Mouse (Mus musculus): ENCODE results near the gene Ppp1r9a. TPM values are rescaled to one million over a fixed set of nuclear protein-coding genes. Genes with fewer than 3 reads are reported as not detected.

Gene Ppp1r9a
- total RNA-seq, 2 experiments from 2014 or later = 111 to 117 TPM

DNA sequence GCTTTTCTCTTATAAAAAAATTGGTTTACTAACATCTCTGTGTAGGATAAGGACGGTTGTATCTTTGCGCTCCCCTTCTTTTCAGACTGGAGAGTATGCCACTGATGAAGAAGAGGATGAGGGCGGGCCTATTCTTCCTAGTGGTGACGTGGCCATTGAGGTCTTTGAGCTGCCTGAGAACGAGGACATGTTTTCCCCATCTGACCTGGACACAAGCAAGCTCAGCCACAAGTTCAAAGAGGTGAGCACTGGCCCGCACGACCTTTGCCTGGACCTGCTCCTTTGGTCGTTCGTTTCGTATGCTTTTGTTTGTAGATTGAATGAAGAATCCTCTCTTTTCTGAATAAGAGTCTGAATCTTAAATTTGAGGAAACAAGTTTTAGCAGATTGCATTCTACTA, 197.6 kb downstream of the Ppp1r9a start:
- no peak for DNase-seq (ENCODE audit: low spot score in 2 of 2)

GRCm38 (mm10) chr6:5102741-5103140, 200.0 kb downstream of the Ppp1r9a start:
- peak in 1 of 2 experiments; percentile 26 for DNase-seq (ENCODE audit: low spot score in 2 of 2)

- DNase-seq (ENCODE audit: low spot score in 2 of 2) = no peak
Measured at GRCm38 (mm10) chr6:5103769-5104168, 201.1 kb downstream of the Ppp1r9a start.

DNA sequence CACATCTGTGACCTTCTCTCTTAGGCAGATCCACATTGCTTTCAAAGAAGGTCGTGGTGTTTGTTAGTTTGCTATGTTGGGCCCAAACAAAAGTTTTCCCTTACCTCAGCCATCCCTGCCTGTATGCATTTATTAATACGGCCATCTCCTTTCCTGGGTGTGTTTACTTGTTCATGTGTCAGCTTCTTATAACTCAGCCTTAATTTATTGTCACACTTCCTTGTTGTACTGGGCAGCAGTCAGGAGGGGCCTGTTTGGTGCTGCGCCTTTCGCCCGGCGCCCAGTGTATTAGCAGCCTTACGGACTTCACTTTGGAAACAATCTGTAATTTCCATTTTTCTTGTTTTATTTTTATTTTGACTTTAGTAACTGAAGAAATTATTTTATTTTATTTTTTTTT, 201.5 kb downstream of the Ppp1r9a start:
- no peak for DNase-seq (ENCODE audit: low spot score in 2 of 2)

- DNase-seq (ENCODE audit: low spot score in 2 of 2) = no peak
Measured at GRCm38 (mm10) chr6:5108494-5108893, 205.8 kb downstream of the Ppp1r9a start.

GRCm38 (mm10) chr6:5109925-5110714, 207.4 kb downstream of the Ppp1r9a start:
- peak; percentile 91 to 93 for DNase-seq (ENCODE audit: low spot score in 2 of 2)

DNA sequence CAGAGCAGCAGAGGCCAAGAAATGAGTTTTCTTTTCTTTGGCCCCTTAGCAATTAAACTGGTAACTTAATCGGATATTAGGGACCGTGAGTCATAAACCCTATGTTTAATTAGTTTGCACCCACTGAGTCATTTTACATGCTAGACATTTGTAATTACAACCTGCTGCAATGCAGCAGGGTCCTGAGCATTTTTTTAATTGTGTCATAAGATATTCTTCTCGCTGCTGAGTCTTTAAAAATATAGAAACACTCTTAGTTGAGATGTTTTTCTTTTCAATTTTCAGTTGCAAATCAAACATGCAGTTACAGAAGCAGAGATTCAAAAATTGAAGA, 208.0 kb downstream of the Ppp1r9a start:
- no peak for DNase-seq (ENCODE audit: low spot score in 2 of 2)

DNA sequence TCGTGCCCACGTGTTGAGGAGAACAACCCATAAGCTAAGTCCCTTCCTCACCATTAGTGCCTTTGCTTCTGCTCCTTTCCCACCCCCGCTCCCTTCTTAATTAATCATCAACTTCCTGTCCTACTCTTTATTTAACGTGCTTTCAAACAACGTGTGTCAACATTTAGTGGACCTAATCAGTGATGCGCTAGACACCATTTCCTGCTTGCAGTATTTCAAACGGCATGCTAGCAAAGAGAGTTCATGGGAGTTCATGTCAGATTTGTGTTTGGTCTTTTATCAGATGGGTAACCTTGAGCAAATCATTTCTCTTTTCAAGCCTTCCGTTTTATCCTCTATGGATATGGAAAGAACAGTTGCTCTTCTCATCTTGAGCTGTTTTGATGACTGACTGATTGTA, 210.4 kb downstream of the Ppp1r9a start:
- DNase-seq (ENCODE audit: low spot score in 2 of 2) = no peak

DNA sequence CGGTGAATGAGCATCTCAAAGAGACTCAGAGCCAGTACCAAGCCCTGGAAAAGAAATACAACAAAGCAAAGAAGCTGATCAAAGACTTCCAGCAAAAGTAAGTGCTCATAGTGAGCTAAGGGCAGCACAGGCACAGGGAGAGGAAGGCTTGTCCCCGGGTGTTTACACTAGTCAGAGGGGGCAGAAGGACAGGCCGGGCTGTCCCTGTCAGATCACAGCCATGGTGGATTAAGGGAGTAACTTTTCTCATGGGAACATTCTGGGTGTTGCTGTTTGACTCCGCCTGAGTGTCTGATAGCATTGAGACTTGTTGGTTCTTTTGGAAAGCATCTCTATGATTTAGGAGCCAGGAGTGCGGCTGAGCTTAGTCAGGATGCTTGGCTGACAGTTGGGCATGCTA, 211.0 kb downstream of the Ppp1r9a start:
- no peak for DNase-seq (ENCODE audit: low spot score in 2 of 2)

GRCm38 (mm10) chr6:5114857-5115256, 212.1 kb downstream of the Ppp1r9a start:
- DNase-seq (ENCODE audit: low spot score in 2 of 2) = no peak

- DNase-seq (ENCODE audit: low spot score in 2 of 2) = no peak
Measured at GRCm38 (mm10) chr6:5119181-5119910, 216.6 kb downstream of the Ppp1r9a start.

- no peak for DNase-seq (ENCODE audit: low spot score in 2 of 2)
Measured at GRCm38 (mm10) chr6:5120229-5120628, 217.5 kb downstream of the Ppp1r9a start.

DNA sequence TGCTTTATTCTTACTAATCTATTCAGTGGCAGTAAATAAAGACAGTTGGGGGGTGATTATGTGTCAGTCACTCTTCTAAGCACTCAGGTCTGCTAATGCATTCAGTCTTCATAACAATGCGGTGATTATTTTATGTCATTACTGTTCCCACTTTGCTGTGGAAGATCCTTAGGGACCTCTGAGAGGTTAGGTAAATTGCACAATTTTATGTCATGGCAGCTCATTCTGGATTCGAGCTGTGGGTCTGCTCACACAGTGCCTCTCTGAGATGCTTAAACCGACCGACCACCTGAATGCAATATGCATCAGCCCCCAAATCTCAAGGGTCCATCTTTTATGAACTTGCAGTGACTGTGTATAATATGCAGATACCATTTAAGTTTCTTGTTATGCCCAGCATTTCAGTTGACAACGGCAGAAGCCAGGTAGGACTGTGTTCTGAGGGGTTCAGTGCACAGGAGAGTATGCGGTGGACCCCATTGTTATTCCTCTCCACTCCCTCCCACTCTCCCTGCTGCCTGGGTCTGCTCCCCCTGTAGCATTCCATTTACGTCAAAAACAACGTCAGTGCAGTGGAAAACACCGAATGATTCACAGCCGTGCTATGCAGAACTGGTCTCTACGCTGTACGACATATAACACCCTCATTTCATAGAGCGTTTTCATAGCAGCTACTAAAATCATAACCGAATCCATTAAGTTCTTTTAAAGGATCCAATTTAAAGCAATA, 226.8 kb downstream of the Ppp1r9a start:
- no peak for DNase-seq (ENCODE audit: low spot score in 2 of 2)

- DNase-seq (ENCODE audit: low spot score in 2 of 2) = no peak
Measured at GRCm38 (mm10) chr6:5134986-5135385, 232.3 kb downstream of the Ppp1r9a start.

DNA sequence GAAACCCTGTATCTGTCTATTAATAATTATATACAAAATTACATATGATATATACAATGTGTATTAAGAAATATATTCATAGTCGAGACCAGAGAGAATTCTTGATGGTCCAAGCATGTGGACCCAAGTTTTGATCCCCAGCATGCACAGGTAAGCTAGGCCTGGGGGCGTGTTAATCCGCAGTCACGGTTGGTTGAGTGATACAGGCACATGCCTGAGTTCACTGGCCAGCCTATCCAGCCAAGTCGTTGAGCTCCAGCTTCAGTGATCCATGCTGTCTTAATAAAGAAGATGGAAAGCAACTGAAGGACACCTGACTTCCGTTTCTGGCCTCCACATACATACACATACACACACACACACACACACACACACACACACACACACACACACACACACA, 233.3 kb downstream of the Ppp1r9a start:
- no peak for DNase-seq (ENCODE audit: low spot score in 2 of 2)

GRCm38 (mm10) chr6:5138875-5139631, 236.3 kb downstream of the Ppp1r9a start:
- no peak for DNase-seq (ENCODE audit: low spot score in 2 of 2)

DNA sequence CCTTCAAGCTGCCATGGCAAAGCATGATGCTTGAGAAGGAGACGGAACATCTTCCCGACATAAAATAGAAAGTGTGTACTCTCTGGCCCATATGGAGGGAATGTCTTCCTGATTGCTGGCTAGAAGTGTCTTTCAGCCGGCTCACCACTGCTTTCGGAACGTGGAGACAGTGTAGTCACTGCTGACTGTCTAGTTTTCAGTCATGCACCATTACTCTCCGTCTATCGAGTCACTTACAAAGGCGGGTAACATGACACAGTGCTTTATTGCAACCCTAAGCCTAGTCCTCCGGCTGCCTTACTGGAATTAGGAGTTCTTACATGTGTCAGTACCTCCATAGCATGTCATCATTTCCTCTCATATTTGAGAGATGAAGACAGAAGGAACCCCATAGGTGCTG, 236.9 kb downstream of the Ppp1r9a start:
- DNase-seq (ENCODE audit: low spot score in 2 of 2) = no peak

DNA sequence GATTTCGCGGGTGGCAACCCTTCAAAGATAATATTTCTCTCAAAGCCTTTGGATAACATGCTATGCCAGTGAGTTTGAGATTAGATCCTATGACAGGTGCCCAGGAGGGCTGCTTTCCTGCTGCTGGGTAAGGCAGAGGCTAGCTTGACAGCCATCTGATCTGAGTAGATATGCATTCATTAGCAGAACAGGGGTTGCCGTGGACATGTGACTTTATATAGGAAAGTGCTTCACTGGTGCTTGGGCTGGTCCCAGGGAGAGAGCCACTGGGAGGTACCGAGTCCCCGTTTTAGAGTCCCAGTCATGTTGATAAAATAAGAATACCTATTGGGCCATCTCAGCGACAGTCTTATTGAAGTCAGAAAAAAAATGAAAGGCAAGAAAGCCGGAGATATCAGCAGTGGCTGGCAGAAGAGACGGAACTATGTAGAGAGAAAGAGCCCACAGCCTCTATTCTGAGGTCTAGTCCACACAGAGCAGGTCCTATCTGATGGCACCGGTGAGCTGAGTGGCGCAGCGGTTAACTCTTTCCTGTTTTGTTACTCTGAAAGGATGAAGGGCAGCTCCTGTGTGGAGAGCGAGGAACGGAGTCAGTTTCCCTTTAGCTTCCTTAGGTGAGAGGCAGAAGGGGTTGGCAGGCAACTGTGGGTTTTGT, 244.9 kb downstream of the Ppp1r9a start:
- DNase-seq (ENCODE audit: low spot score in 2 of 2) = no peak

DNA sequence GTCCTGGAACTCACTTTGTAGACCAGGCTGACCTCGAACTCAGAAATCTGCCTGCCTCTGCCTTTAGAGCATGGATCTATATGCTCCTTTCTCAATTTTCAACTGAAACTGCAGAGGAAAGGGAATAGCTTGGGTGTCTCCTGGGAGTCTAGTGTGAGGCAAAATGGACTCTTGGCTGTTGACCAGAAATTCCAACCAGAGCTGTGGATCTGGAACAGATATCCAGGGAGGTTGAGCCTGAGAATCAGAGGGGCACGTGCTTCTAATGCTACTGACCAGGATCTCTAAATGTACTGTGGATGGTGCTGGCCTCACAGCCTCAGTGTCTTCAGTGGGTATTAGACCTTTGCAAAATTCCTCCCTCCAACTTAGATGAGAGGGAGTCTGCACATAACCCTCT, 247.2 kb downstream of the Ppp1r9a start:
- no peak for DNase-seq (ENCODE audit: low spot score in 2 of 2)

GRCm38 (mm10) chr6:5151171-5151570, 248.5 kb downstream of the Ppp1r9a start:
- no peak for DNase-seq (ENCODE audit: low spot score in 2 of 2)

DNA sequence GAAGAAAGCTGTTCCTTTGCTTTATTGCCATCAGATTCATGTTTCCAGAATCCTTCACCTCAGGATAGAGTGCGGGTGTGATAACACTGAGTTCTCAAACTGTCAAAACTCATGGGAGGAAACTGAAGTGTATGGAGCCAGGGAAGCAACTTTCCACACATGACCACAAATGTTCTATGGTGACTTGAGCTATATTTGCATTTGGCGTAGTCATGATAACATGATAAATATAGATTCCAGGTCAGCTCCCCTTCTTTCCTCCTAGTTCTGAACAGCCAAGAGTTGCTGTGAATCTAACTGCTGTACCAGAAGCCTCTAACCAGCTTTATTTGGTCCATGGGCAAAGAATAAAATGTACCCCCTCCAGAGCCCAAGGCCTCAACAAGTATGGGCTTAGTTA, 249.5 kb downstream of the Ppp1r9a start:
- no peak for DNase-seq (ENCODE audit: low spot score in 2 of 2)
